Mouse (Mus musculus) bone marrow, adult 2 months (tissue): ENCODE data around the gene Trub1.

Experiments used
- CTCF ChIP-seq: fragments of 200-500 bp; IDR thresholded peaks from 2 replicates; pipeline ENCODE4 v1.5.1; 2011; ENCODE audit warnings: low read length, control low read depth; ENCODE audit not compliant: control insufficient read depth, insufficient read depth
- POLR2A ChIP-seq: fragments of 200-500 bp; IDR thresholded peaks from 2 replicates; pipeline ENCODE4 v1.6.1; 2011; ENCODE audit warnings: low read depth, mild to moderate bottlenecking, control low read depth, low read length, borderline replicate concordance; ENCODE audit not compliant: control insufficient read depth

GRCm38 (mm10) chr19:57500254-57500653, 47.5 kb downstream of the Trub1 start:
- TF ChIP-seq CTCF (no peak), POLR2A (no peak)
